Comparison of ENCODE assay signal across 16 mouse cellular contexts in the genomic region with DNA sequence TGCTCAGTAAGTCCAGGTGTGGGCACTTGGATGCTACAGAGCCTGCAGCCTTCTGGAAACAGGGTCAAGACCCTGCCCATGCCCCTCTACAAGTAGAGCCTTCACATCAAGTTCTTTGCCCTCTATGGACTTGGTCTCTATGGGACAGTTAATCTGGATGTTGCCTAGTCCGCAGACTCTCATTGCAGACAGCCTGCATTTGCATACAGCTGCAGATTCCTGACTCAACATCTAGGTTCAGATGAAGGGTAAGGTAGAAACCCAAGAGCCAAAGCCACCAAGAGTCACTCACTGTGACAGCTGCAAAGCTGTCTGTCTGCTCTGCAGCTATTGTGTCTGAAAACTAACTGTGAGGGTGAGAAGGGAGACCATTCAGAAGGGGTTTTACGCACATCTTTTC.
A peak's percentile ranks its signal among the peaks of the same experiment; 100 is the strongest.
DNase-seq lines count a peak whose midpoint lies in the region; ATAC-seq and TF ChIP-seq lines count a peak whose summit lies in the region.
"Had no signal": no experiment of that assay in that cellular context is flagged by ENCODE, and none has a peak within 500 bp of the region (broad histone marks: within the 10 kb centered on the region; RNA-seq: fewer than 3 reads in every experiment).

No protein-coding gene starts in this region.

- peak overlapping the region; percentile 38 to 65 for H3K27ac ChIP-seq in heart, embryonic 14.5 days (replicated peaks in 1 of 2; ENCODE audit: control insufficient read depth in 1 of 2, insufficient read depth in 1 of 2, low read depth in 2 of 2, low read length in 2 of 2)
- 0 out of 2 replicates have a peak overlapping the region, but pooled peaks have one; percentile 52 for H3K27ac ChIP-seq in midbrain, embryonic 10.5 days (replicated peaks)
- H3K27ac ChIP-seq in midbrain, postnatal 0 days (ENCODE audit: low read depth, low read length): no peak overlapping the region
- H3K27ac ChIP-seq in forebrain, embryonic 12.5 days: 0 out of 2 replicates have a peak overlapping the region, but pooled peaks have one; percentile 44
- H3K27ac ChIP-seq: kidney, postnatal 0 days; layer of hippocampus, adult 2 months; macrophage; stomach, embryonic 15.5 days had no signal

- no peaks in the 10 kb centered on the region for H3K27me3 ChIP-seq in heart, embryonic 14.5 days (ENCODE audit: control insufficient read depth, insufficient read depth, low read length)
- no peaks in the 10 kb centered on the region for H3K27me3 ChIP-seq in midbrain, embryonic 10.5 days (ENCODE audit: low read depth, poor library complexity, severe bottlenecking)
- no peaks in the 10 kb centered on the region for H3K27me3 ChIP-seq in midbrain, postnatal 0 days (ENCODE audit: insufficient read depth, low read length)
- no peaks in the 10 kb centered on the region for H3K27me3 ChIP-seq in forebrain, embryonic 12.5 days
- H3K27me3 ChIP-seq: stomach, embryonic 15.5 days had no signal

- H3K4me1 ChIP-seq in heart, embryonic 14.5 days (ENCODE audit: control insufficient read depth in 2 of 2, insufficient read depth in 2 of 2, low read length in 2 of 2): peaks cover 14 to 38% of the 10 kb centered on the region in 2 experiments
- peaks cover 35% of the 10 kb centered on the region for H3K4me1 ChIP-seq in midbrain, embryonic 10.5 days
- no peaks in the 10 kb centered on the region for H3K4me1 ChIP-seq in midbrain, postnatal 0 days (ENCODE audit: insufficient read depth, low read length)
- peaks cover 29% of the 10 kb centered on the region for H3K4me1 ChIP-seq in forebrain, embryonic 12.5 days

- 75% methylated on average over 2 of the region's 2 CpGs for WGBS in heart, embryonic 14.5 days
- whole genome bisulfite sequencing in midbrain, embryonic 10.5 days: 57% methylated on average over 2 of the region's 2 CpGs
- 50% methylated on average over 2 of the region's 2 CpGs for WGBS in midbrain, postnatal 0 days
- WGBS in forebrain, embryonic 12.5 days: 47% methylated on average over 2 of the region's 2 CpGs

- H3K9me3 ChIP-seq in heart, embryonic 14.5 days (ENCODE audit: control insufficient read depth, low read length): no peaks in the 10 kb centered on the region
- H3K9me3 ChIP-seq in midbrain, embryonic 10.5 days (replicated peaks): no peaks in the 10 kb centered on the region
- H3K9me3 ChIP-seq in midbrain, postnatal 0 days (ENCODE audit: low read length): no peaks in the 10 kb centered on the region
- H3K9me3 ChIP-seq in forebrain, embryonic 12.5 days: no peaks in the 10 kb centered on the region
- H3K9me3 ChIP-seq: stomach, embryonic 15.5 days had no signal

- no peak overlapping the region for H3K9ac ChIP-seq in heart, embryonic 14.5 days (ENCODE audit: low read length)
- no peak overlapping the region for H3K9ac ChIP-seq in midbrain, postnatal 0 days (replicated peaks; ENCODE audit: low read length, poor library complexity, severe bottlenecking)
- H3K9ac ChIP-seq in forebrain, embryonic 12.5 days: no peak overlapping the region
- H3K9ac ChIP-seq: stomach, embryonic 15.5 days had no signal

- no peak for TF ChIP-seq CTCF in midbrain, postnatal 0 days (IDR thresholded peaks at IDR 0.05)

- H3K4me2 ChIP-seq in heart, embryonic 14.5 days (ENCODE audit: low read length): peak overlapping the region; percentile 33
- no peak overlapping the region for H3K4me2 ChIP-seq in midbrain, postnatal 0 days (ENCODE audit: low read depth, low read length, poor library complexity, severe bottlenecking)
- no peak overlapping the region for H3K4me2 ChIP-seq in forebrain, embryonic 12.5 days
- H3K4me2 ChIP-seq: stomach, embryonic 15.5 days had no signal

- H3K36me3 ChIP-seq in heart, embryonic 14.5 days (ENCODE audit: control insufficient read depth, insufficient read depth, low read length): peaks cover 6% of the 10 kb centered on the region; the same call in 1 of the 2 replicates
- H3K36me3 ChIP-seq in midbrain, embryonic 10.5 days: no peaks in the 10 kb centered on the region
- no peaks in the 10 kb centered on the region for H3K36me3 ChIP-seq in midbrain, postnatal 0 days (ENCODE audit: insufficient read depth, low read length)
- H3K36me3 ChIP-seq in forebrain, embryonic 12.5 days (replicated peaks): no peaks in the 10 kb centered on the region
- H3K36me3 ChIP-seq: stomach, embryonic 15.5 days had no signal

- no peak for ATAC-seq in heart, embryonic 14.5 days (ENCODE audit: insufficient number of reproducible peaks, insufficient read depth, low FRiP score, low read depth)
- ATAC-seq in midbrain, postnatal 0 days (ENCODE audit: low FRiP score): no peak
- ATAC-seq in forebrain, embryonic 12.5 days (ENCODE audit: low FRiP score): peak; percentile 43; the same call in 1 of the 2 replicates
- ATAC-seq: activated CD4-positive, CD25-positive, alpha-beta regulatory T cell, adult 4 months had no signal

- no peak overlapping the region for H3K4me3 ChIP-seq in heart, embryonic 14.5 days (ENCODE audit: control insufficient read depth in 1 of 2, insufficient read depth in 1 of 2, low read depth in 1 of 2, low read length in 2 of 2)
- no peak overlapping the region for H3K4me3 ChIP-seq in midbrain, embryonic 10.5 days
- H3K4me3 ChIP-seq in midbrain, postnatal 0 days (ENCODE audit: low read depth, low read length): no peak overlapping the region
- no peak overlapping the region for H3K4me3 ChIP-seq in forebrain, embryonic 12.5 days (replicated peaks)
- H3K4me3 ChIP-seq: layer of hippocampus, adult 2 months; stomach, embryonic 15.5 days had no signal

- DNase-seq in heart, adult 9 months (ENCODE audit: low spot score in 2 of 2): no peak
- DNase-seq in midbrain, embryonic 10.5 days (ENCODE audit: low spot score): peak; percentile 27
- DNase-seq in midbrain, postnatal 0 days (ENCODE audit: low spot score): no peak
- peak; percentile 12 for DNase-seq in ZHBTc4 (ENCODE audit: low read depth, low spot score)
- no peak for DNase-seq in layer of hippocampus, postnatal 36 days
- DNase-seq: cerebellum, postnatal 14 days; heart, postnatal 36 days; right cerebral cortex, adult 18-20 months; spleen, adult 18-20 months had no signal

Comparison
In these comparisons a context has a peak if more than half of its experiments do, and no peak if none do; other contexts are left out.
1. DNase-seq: peak in midbrain, embryonic 10.5 days (single experiment) and ZHBTc4 (single experiment); none in heart, adult 9 months (0 of 2), midbrain, postnatal 0 days (single experiment) and layer of hippocampus, postnatal 36 days (0 of 2).